Mouse (Mus musculus) ES-E14 (cell line): ENCODE measurements around the gene Gm49384.

Source experiments
- CHD2 ChIP-seq: IDR thresholded peaks from 2 replicates; pipeline ENCODE4 v1.6.1; 2014; ENCODE audit warnings: mild to moderate bottlenecking, low read depth, low read length, inconsistent platforms
- MAFK ChIP-seq: IDR thresholded peaks from 2 replicates; pipeline ENCODE4 v1.6.1; 2014; ENCODE audit warnings: mild to moderate bottlenecking, low read depth, low read length, inconsistent platforms; ENCODE audit not compliant: insufficient read depth
- ZC3H11A ChIP-seq: IDR thresholded peaks from 2 replicates; pipeline ENCODE4 v1.6.1; 2012; ENCODE audit warnings: low read depth, mild to moderate bottlenecking, inconsistent platforms, low read length, borderline replicate concordance
- ZNF384 ChIP-seq: IDR thresholded peaks from 2 replicates; pipeline ENCODE4 v1.6.1; 2012; ENCODE audit warnings: low read depth, low read length, inconsistent platforms

DNA sequence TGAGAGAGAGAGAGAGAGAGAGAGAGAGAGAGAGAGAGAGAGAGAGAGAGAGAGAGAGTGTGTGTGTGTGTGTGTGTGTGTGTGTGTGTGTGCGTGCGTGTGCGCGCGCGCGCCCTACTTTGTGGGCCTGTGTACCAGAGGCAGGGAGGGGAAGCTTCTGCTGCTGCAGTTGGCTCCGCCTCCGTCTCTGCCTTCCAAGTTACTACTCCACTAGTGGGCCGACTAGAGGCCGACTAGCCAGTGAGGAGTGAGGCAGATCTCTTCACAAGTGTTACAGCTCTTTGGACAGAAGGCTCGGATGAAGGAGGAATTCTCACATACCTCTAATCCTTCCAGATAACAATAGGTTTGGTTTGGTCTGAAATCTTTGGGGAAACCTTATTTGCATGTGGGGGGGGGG is 24.7 kb downstream of the Gm49384 start:
- TF ChIP-seq ZC3H11A (no peak), CHD2 (no peak), MAFK (no peak), ZNF384 (no peak)
